Mouse (Mus musculus) brain, embryonic 14.5 days (tissue): ENCODE measurements at regions not wholly inside any gene's neighbourhood (a gene's known extent, or its start where the extent isn't known, plus 50 kb on each side); places are given as distances from the start of the nearest gene placed in this dataset.

Experiments
- CTCF ChIP-seq: fragments of 200-500 bp; IDR thresholded peaks from 2 replicates; pipeline ENCODE4 v1.5.1; 2012; ENCODE audit warnings: inconsistent platforms, mild to moderate bottlenecking, moderate library complexity, borderline replicate concordance; ENCODE audit not compliant: insufficient read depth, insufficient read length; ENCODE audit errors: extremely low read depth
- POLR2A ChIP-seq: fragments of 200-500 bp; IDR thresholded peaks from 2 replicates; pipeline ENCODE4 v1.6.1; 2012; ENCODE audit warnings: mild to moderate bottlenecking, inconsistent platforms, borderline replicate concordance; ENCODE audit not compliant: poor library complexity, insufficient read depth, insufficient read length, severe bottlenecking; ENCODE audit errors: extremely low read depth

DNA sequence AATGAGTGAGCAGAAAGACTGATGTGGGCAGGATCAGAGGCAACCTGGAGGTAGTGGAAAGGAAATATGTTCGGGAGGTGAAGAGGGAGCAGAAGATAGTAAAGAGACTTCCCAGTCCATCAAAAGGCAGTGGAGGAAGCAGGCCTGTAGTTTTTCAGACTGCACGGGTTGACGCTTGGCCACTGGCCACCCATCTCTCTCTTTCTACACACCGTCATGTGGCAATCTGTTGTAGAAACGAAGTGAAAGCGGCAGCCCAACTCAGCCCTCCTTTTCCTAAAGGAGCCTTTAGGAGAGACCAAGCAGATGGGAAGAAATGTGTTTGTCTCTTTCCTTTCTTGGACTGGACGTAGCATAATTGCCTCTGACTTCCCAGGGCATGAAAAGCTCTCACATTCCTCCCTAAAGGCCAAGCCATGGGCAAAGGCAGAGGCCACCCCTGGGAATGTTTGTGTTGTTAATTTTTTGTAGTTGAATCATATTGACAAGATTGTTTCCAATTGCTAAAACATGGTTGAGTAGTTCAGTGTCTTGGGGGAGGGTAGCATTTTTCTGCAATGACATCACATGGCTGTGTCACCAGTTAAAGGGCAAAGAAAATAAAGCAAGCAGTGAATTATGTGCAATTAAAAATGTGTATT lies 150.7 kb upstream of the Foxa2 start:
- no peak for TF ChIP-seq CTCF
- no peak for TF ChIP-seq POLR2A
